Mouse (Mus musculus) ovary, postnatal 14 days (tissue): ENCODE measurements at regions not wholly inside any gene's neighbourhood (a gene's known extent, or its start where the extent isn't known, plus 50 kb on each side); places are given as distances from the start of the nearest gene placed in this dataset.

Experiments
- DNase-seq: peaks from one replicate; pipeline ENCODE4 v3.0.0; 2022; ENCODE audit warnings: low spot score

- DNase-seq, result no peak
These were observed 232.0 kb downstream of the Zfp36l1 start for GRCm38 (mm10) chr12:79880751-79881261.

GRCm38 (mm10) chr12:79880346-79880745 lies 232.5 kb downstream of the Zfp36l1 start:
- no peak for DNase-seq

GRCm38 (mm10) chr12:79879918-79880273 lies 232.9 kb downstream of the Zfp36l1 start:
- no peak for DNase-seq

DNA sequence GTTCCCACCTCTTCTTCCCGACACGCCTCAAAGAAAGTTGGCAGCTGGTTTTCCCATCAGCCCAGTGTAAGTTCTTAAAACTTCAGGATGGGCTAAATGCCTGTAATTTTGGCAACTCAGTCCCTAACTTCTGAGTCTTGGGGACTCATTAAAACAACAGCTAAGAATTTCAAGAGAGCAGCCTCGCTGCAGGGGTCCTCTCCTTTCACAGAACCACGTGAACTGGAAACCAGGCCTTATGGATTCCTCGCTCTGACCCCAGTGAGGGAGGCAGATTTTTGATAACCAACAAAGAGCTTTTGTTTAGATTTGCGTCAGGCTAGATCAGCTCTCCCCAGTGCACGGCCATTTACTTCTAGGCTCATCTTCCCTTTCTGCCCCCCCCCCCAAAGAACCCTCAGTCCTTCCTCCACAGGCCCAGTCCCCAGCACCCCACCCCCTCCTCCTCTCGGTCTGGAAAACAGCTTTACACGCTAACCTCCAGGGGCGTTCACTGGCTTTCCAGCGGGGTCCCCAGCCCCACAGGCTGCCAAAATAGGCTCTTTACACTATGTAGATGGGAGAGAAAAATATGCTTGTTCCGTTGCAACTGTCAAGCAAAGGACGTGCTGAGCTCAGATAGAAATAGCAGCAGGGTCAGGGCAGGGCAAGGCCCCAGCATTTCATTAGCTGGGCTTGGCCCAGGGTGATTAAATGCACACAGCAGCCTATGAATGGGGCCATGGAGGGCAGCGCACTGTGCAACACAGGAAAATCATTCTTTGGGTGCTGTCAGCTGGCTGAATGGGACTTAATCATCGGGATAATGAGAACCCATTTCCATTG lies 233.5 kb downstream of the Zfp36l1 start:
- DNase-seq, result no peak

DNA sequence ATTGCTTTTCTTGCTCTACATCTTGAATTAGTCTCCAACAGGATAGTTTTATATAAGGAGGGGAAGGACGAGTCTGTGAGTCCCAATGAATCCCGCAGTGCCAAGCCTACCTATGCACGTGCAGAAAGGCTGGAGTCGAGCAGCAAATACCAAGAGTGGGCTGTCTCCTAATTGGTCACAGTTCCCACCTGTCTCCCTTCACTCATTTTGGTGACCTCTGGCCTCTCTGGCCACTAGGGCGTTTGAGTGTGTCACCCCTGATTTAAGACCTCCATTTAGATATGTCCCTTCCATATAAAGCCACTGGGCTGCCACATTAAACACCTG lies 234.1 kb downstream of the Zfp36l1 start:
- no peak for DNase-seq

- DNase-seq, result no peak
These were observed 234.7 kb downstream of the Zfp36l1 start for GRCm38 (mm10) chr12:79878163-79878562.

- DNase-seq, result no peak
These were observed 238.5 kb downstream of the Zfp36l1 start for GRCm38 (mm10) chr12:79874333-79874732.

- DNase-seq, result no peak
These were observed 247.6 kb downstream of the Zfp36l1 start for GRCm38 (mm10) chr12:79865179-79865552.

GRCm38 (mm10) chr12:79864346-79865178 lies 248.3 kb downstream of the Zfp36l1 start:
- no peak for DNase-seq
